9 mouse cellular contexts compared by ENCODE assay signal in genomic region chr9:45505487-45505939, GRCm38 (mm10).
DNase-seq lines count a peak whose midpoint lies in the region; ATAC-seq and TF ChIP-seq lines count a peak whose summit lies in the region.
"Had no signal": no experiment of that assay in that cellular context is flagged by ENCODE, and none has a peak within 500 bp of the region (broad histone marks: within the 10 kb centered on the region; RNA-seq: fewer than 3 reads in every experiment).

No protein-coding gene starts in this region.

- no peak for TF ChIP-seq POLR2A in cortical plate, adult 2 months (IDR thresholded peaks at IDR 0.05; ENCODE audit: extremely low read depth, insufficient read depth, low read length)

- peaks cover 1% of the 10 kb centered on the region; the same call in 1 of the 2 replicates for H3K4me1 ChIP-seq in cortical plate, adult 2 months (ENCODE audit: control insufficient read depth, insufficient read depth, low read length)
- H3K4me1 ChIP-seq in hindbrain, postnatal 0 days (ENCODE audit: insufficient read depth, low read length) = 0 out of 2 replicates have a peak, but pooled peaks cover 9% of the 10 kb centered on the region
- peaks cover 55% of the 10 kb centered on the region for H3K4me1 ChIP-seq in midbrain, embryonic 12.5 days

- no peaks in the 10 kb centered on the region for H3K36me3 ChIP-seq in hindbrain, postnatal 0 days (ENCODE audit: insufficient read depth, low read length)
- H3K36me3 ChIP-seq in midbrain, embryonic 12.5 days = no peaks in the 10 kb centered on the region

- H3K27me3 ChIP-seq in hindbrain, postnatal 0 days (ENCODE audit: insufficient read depth, low read length) = no peaks in the 10 kb centered on the region
- no peaks in the 10 kb centered on the region for H3K27me3 ChIP-seq in midbrain, embryonic 12.5 days

- WGBS in hindbrain, postnatal 0 days = 63% methylated on average over 4 of the region's 4 CpGs
- 65% methylated on average over 4 of the region's 4 CpGs for WGBS in midbrain, embryonic 12.5 days

- TF ChIP-seq CTCF in cortical plate, adult 2 months (IDR thresholded peaks at IDR 0.05; ENCODE audit: extremely low read depth, insufficient read depth, low read length) = no peak
- no peak for TF ChIP-seq CTCF in hindbrain, postnatal 0 days (IDR thresholded peaks at IDR 0.05; ENCODE audit: low read depth)

- H3K27ac ChIP-seq in cortical plate, adult 2 months (ENCODE audit: insufficient read depth, low read length) = 0 out of 2 replicates have a peak overlapping the region, but pooled peaks have one; percentile 18
- H3K27ac ChIP-seq in hindbrain, postnatal 0 days = 0 out of 2 replicates have a peak overlapping the region, but pooled peaks have one; percentile 8
- H3K27ac ChIP-seq in midbrain, embryonic 12.5 days (replicated peaks) = peak overlapping the region; percentile 62

- ATAC-seq in hindbrain, postnatal 0 days = peak; percentile 75
- ATAC-seq in midbrain, embryonic 12.5 days (ENCODE audit: low FRiP score, low read depth) = peak; percentile 32; the same call in 1 of the 2 replicates
- no peak for ATAC-seq in granulocyte monocyte progenitor cell, adult 5-6 weeks (replicated peaks; ENCODE audit: poor library complexity, severe bottlenecking)

- H3K4me2 ChIP-seq in hindbrain, postnatal 0 days (ENCODE audit: low read depth, low read length) = no peak overlapping the region
- H3K4me2 ChIP-seq in midbrain, embryonic 12.5 days (replicated peaks) = no peak overlapping the region

- H3K4me3 ChIP-seq in cortical plate, adult 2 months (ENCODE audit: insufficient read depth, low read length) = no peak overlapping the region
- no peak overlapping the region for H3K4me3 ChIP-seq in hindbrain, postnatal 0 days (ENCODE audit: low read length)
- H3K4me3 ChIP-seq in midbrain, embryonic 12.5 days = no peak overlapping the region

- no peak overlapping the region for H3K9ac ChIP-seq in hindbrain, postnatal 0 days (replicated peaks; ENCODE audit: low read length)
- no peak overlapping the region for H3K9ac ChIP-seq in midbrain, embryonic 12.5 days (replicated peaks)

- DNase-seq in adrenal gland, postnatal 14 days = peak; percentile 22
- no peak for DNase-seq in adrenal gland, adult 8-10 months
- DNase-seq in hindbrain, postnatal 0 days (ENCODE audit: low spot score) = peak; percentile 24
- no peak for DNase-seq in adrenal gland, postnatal 10 days
- no peak for DNase-seq in gastrocnemius, postnatal 36 days
- DNase-seq: cerebellum, adult 11-12 months had no signal

- H3K9me3 ChIP-seq in hindbrain, postnatal 0 days (ENCODE audit: low read length) = no peaks in the 10 kb centered on the region
- no peaks in the 10 kb centered on the region for H3K9me3 ChIP-seq in midbrain, embryonic 12.5 days

- intact Hi-C loops in gastrocnemius, postnatal 36 days (cut with DNase I) = no loop called here

Comparison
In these comparisons a context has a peak if more than half of its experiments do, and no peak if none do; other contexts are left out.
1. DNase-seq: peak in adrenal gland, postnatal 14 days (single experiment) and hindbrain, postnatal 0 days (single experiment); none in adrenal gland, adult 8-10 months (single experiment), adrenal gland, postnatal 10 days (single experiment) and gastrocnemius, postnatal 36 days (0 of 2).
2. H3K27ac ChIP-seq: peak in every context shown above with its lines; median percentile 62 in midbrain, embryonic 12.5 days; 18 in cortical plate, adult 2 months; 8 in hindbrain, postnatal 0 days.